Mouse (Mus musculus) hindbrain, postnatal 0 days (tissue): ENCODE measurements around the gene Nipal4. TPM values are rescaled to one million over a fixed set of nuclear protein-coding genes. Genes with fewer than 3 reads are reported as not detected.
"Not testable (repeated sequence)": the region's sequence is repeated elsewhere in the genome, so short reads cannot be mapped to it uniquely, and the experiment has no call there.

Source experiments
- ATAC-seq: fragments of 200-750 bp; cut with Nextera tagmentation; 2 replicates; pipeline ENCODE4 v1.8.0; 2017; ENCODE audit warnings: mild to moderate bottlenecking, moderate TSS enrichment, moderate library complexity
- DNase-seq: peaks from one replicate; pipeline ENCODE4 v3.0.0-alpha.2; 2015; ENCODE audit warnings: low spot score
- H3K27ac ChIP-seq: fragments of 300-500 bp; sonication (generic); 2 replicates; pipeline ENCODE4 v1.5.1; 2014; ENCODE audit warnings: mild to moderate bottlenecking
- H3K27me3 ChIP-seq: fragments of 300-500 bp; sonication (generic); 2 replicates; pipeline ENCODE4 v1.6.1; 2014; ENCODE audit warnings: low read length, mixed read lengths; ENCODE audit not compliant: insufficient read depth
- H3K36me3 ChIP-seq: fragments of 300-500 bp; sonication (generic); 2 replicates; pipeline ENCODE4 v1.6.1; 2014; ENCODE audit warnings: low read length, mixed read lengths; ENCODE audit not compliant: insufficient read depth
- H3K4me1 ChIP-seq: fragments of 300-500 bp; sonication (generic); 2 replicates; pipeline ENCODE4 v1.6.1; 2014; ENCODE audit warnings: antibody characterized with exemption, low read length, mixed read lengths; ENCODE audit not compliant: insufficient read depth
- H3K4me2 ChIP-seq: fragments of 300-500 bp; sonication (generic); 2 replicates; pipeline ENCODE4 v1.6.1; 2014; ENCODE audit warnings: low read depth, mild to moderate bottlenecking, low read length, moderate library complexity, mixed read lengths
- H3K4me3 ChIP-seq: fragments of 300-500 bp; sonication (generic); 2 replicates; pipeline ENCODE4 v1.5.1; 2014; ENCODE audit warnings: low read length
- H3K9ac ChIP-seq: fragments of 300-500 bp; sonication (generic); replicated peaks from 2 replicates; pipeline ENCODE4 v1.6.1; 2014; ENCODE audit warnings: mild to moderate bottlenecking, low read length, moderate library complexity, mixed read lengths
- H3K9me3 ChIP-seq: fragments of 300-500 bp; sonication (generic); 2 replicates; pipeline ENCODE4 v1.6.1; 2016; ENCODE audit warnings: low read length, mixed read lengths
- CTCF ChIP-seq: IDR thresholded peaks from 2 replicates; pipeline ENCODE4 v1.5.1; 2016; ENCODE audit warnings: antibody characterized with exemption, control low read depth, low read depth
- WGBS: fragments of 180-500 bp; shearing (Covaris S2); extraction: QIAGEN DNeasy Blood & Tissue Kit; methylation state at CpG from one replicate; pipeline ENCODE4 v1.1.7; 2014; 5-methylcytosine and 5-hydroxymethylcytosine counted together
- polyA plus RNA-seq: library from polyadenylated mRNA; unstranded; fragments of >200 nt; fragmentation: Nextera tagmentation; extraction: Ambion mirVana; gene quantifications from 2 replicates; pipeline ENCODE4 v1.2.1, GENCODE M21; 2015
- total RNA-seq: library from RNA; depleted of rRNA; stranded (reverse); fragments of >200 nt; gene quantifications from 2 replicates; pipeline ENCODE4 v1.2.3, GENCODE M21; 2014

Nipal4 gene
- total and polyA plus RNA-seq, 2 experiments from 2014 or later: 0.38 to 1.6 TPM

DNA sequence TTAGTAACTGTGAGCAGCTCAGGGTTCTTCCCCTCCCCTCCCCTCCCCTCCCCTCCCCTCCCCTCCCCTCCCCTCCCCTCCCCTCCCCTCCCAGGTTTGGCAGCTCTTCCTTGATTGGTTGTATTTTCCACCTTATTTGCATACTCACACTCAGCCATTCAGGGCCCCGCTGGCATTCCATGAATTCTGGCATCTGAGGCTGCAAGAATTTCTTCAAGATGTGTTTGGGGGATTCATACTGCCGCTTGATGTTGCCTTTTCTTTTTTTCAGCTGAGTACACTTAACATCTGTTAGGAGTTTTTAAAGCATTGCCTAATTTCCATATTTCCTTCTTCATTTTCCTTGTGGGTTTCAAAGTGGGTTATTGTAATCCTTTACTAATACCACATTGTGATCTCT is 22.0 kb upstream of the Nipal4 start:
- no peak overlapping the region for H3K4me3 ChIP-seq

DNA sequence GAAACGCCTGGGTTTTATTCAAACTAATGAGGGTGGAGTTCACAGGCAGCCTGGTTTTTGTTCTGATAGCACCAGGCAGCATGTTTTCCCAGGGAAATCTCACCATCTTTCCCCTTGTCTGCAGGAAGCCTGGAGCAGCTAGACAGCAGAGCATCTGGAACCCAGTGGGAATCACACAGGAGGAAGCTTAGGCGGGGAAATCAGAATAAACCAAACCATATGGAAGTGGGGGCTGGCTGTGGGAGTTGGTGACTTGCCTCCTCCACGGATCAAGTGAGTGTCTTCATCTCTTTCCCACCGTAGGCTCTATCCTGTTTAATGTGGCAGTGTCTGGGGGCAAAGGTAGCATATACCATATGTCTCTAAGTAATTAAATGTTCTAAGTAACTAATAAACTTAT is 19.2 kb upstream of the Nipal4 start:
- Histone ChIP-seq H3K27me3 (no peaks in the 10 kb centered on the region), H3K36me3 (no peaks in the 10 kb centered on the region), H3K4me2 (no peak overlapping the region), H3K27ac (no peak overlapping the region), H3K9ac (no peak overlapping the region), H3K4me1 (no peaks in the 10 kb centered on the region), H3K4me3 (no peak overlapping the region), H3K9me3 (no peaks in the 10 kb centered on the region)
- DNase-seq: peak; percentile 19
- 31% methylated on average over 4 of the region's 4 CpGs for WGBS
- ATAC-seq: 0 out of 2 replicates have a peak, but pooled peaks have one; percentile 32
- no peak for TF ChIP-seq CTCF

More for the DNA sequence above, 22.0 kb upstream of the Nipal4 start:
- Histone ChIP-seq H3K4me1 (no peaks in the 10 kb centered on the region), H3K27ac (no peak overlapping the region), H3K36me3 (no peaks in the 10 kb centered on the region; the same call in 1 of the 2 replicates), H3K27me3 (no peaks in the 10 kb centered on the region), H3K4me2 (no peak overlapping the region), H3K9ac (no peak overlapping the region), H3K9me3 (no peaks in the 10 kb centered on the region)
- 57% methylated on average over 2 of the region's 2 CpGs for WGBS
- DNase-seq (no peak), ATAC-seq (no peak)
- no peak for TF ChIP-seq CTCF

- Histone ChIP-seq H3K9me3 (no peaks in the 10 kb centered on the region), H3K27me3 (no peaks in the 10 kb centered on the region), H3K36me3 (no peaks in the 10 kb centered on the region), H3K4me3 (no peak overlapping the region), H3K9ac (no peak overlapping the region), H3K27ac (no peak overlapping the region), H3K4me1 (no peaks in the 10 kb centered on the region), H3K4me2 (no peak overlapping the region)
- no peak for TF ChIP-seq CTCF
- ATAC-seq: no peak
- DNase-seq: no peak
- WGBS: 64% methylated on average over 3 of the region's 3 CpGs
Measured at GRCm38 (mm10) chr11:46184946-46185345, 18.6 kb upstream of the Nipal4 start.

- H3K9me3 ChIP-seq, H3K9ac ChIP-seq, H3K36me3 ChIP-seq, H3K27me3 ChIP-seq, DNase-seq, H3K27ac ChIP-seq, H3K4me3 ChIP-seq, ATAC-seq, H3K4me1 ChIP-seq, H3K4me2 ChIP-seq: not testable (repeated sequence)
- WGBS: 92% methylated on average over 1 of the region's 1 CpGs
Measured at GRCm38 (mm10) chr11:46182031-46182430, 15.7 kb upstream of the Nipal4 start.

- Histone ChIP-seq H3K36me3 (no peaks in the 10 kb centered on the region), H3K27me3 (no peaks in the 10 kb centered on the region), H3K4me2 (no peak overlapping the region), H3K4me3 (no peak overlapping the region), H3K9ac (no peak overlapping the region), H3K9me3 (no peaks in the 10 kb centered on the region), H3K4me1 (no peaks in the 10 kb centered on the region), H3K27ac (no peak overlapping the region)
- ATAC-seq (no peak), DNase-seq (no peak)
- 71% methylated on average over 10 of the region's 10 CpGs for WGBS
- no peak for TF ChIP-seq CTCF
Measured at GRCm38 (mm10) chr11:46177246-46178043, 11.1 kb upstream of the Nipal4 start.

GRCm38 (mm10) chr11:46176155-46176554 is 9.8 kb upstream of the Nipal4 start:
- ATAC-seq: no peak
- H3K36me3 ChIP-seq: no peaks in the 10 kb centered on the region
- no peak overlapping the region for H3K27ac ChIP-seq
- H3K4me1 ChIP-seq: no peaks in the 10 kb centered on the region
- no peak for TF ChIP-seq CTCF
- DNase-seq: no peak
- H3K4me2 ChIP-seq: no peak overlapping the region
- no peak overlapping the region for H3K4me3 ChIP-seq
- WGBS: 96% methylated on average over 6 of the region's 6 CpGs
- no peaks in the 10 kb centered on the region for H3K9me3 ChIP-seq
- H3K27me3 ChIP-seq: no peaks in the 10 kb centered on the region
- H3K9ac ChIP-seq: no peak overlapping the region

- no peak for TF ChIP-seq CTCF
- H3K4me2 ChIP-seq: no peak overlapping the region
- H3K4me3 ChIP-seq: no peak overlapping the region
- no peak overlapping the region for H3K27ac ChIP-seq
- no peaks in the 10 kb centered on the region for H3K4me1 ChIP-seq
- H3K9me3 ChIP-seq: no peaks in the 10 kb centered on the region
- DNase-seq (no peak), ATAC-seq (no peak)
- no peaks in the 10 kb centered on the region for H3K36me3 ChIP-seq
- H3K27me3 ChIP-seq: no peaks in the 10 kb centered on the region
- no peak overlapping the region for H3K9ac ChIP-seq
- 94% methylated on average over 9 of the region's 9 CpGs for WGBS
Measured at GRCm38 (mm10) chr11:46172128-46172527, 5.8 kb upstream of the Nipal4 start.
